Mouse (Mus musculus): ENCODE data around the gene Zfp536.

DNA sequence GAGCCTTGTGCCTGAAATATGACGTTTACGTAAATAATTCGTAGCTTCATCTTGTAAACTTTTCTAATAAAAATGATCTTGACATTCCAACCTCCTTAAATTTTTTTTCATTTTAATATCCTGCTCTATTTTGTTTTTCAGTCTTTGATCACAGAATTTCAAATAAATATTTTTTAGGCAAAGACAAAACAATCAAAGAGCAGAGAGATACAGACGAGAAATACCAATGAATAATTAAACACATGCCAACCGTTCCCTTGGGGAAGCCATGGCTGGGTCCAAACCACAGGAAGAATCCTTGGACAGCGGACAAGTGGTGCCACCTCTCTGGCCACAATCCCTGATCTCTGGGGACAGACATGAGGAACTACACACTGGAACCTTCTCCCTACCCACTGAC, 38.3 kb downstream of the Zfp536 start:
- TF ChIP-seq E2F4 (IDR thresholded peaks at IDR 0.05; ENCODE audit: insufficient read depth) (no peak), POLR2A (IDR thresholded peaks at IDR 0.05; ENCODE audit: insufficient read length, low read depth) (no peak), SRF (IDR thresholded peaks at IDR 0.05; ENCODE audit: control insufficient read depth, insufficient read length, low read depth) (no peak), MYOG (IDR thresholded peaks at IDR 0.05; ENCODE audit: control insufficient read depth in 1 of 3, insufficient read depth in 1 of 3, insufficient read length in 2 of 3, low read depth in 2 of 3) (no peak), POLR2AphosphoS2 (IDR thresholded peaks at IDR 0.05; ENCODE audit: insufficient read length, low read depth) (no peak)
